Mouse (Mus musculus) cerebellum, adult (tissue): ENCODE measurements around the gene Tulp1.
"Not testable (repeated sequence)": the region's sequence is repeated elsewhere in the genome, so short reads cannot be mapped to it uniquely, and the experiment has no call there.

Source experiments
- ATAC-seq: cut with Nextera tagmentation; 2 replicates; pipeline ENCODE4 v1.9.2; 2017; ENCODE audit warnings: mild to moderate bottlenecking, moderate library complexity, mixed read lengths; ENCODE audit not compliant: insufficient number of reproducible peaks, low FRiP score, low TSS enrichment

Tulp1 gene

DNA sequence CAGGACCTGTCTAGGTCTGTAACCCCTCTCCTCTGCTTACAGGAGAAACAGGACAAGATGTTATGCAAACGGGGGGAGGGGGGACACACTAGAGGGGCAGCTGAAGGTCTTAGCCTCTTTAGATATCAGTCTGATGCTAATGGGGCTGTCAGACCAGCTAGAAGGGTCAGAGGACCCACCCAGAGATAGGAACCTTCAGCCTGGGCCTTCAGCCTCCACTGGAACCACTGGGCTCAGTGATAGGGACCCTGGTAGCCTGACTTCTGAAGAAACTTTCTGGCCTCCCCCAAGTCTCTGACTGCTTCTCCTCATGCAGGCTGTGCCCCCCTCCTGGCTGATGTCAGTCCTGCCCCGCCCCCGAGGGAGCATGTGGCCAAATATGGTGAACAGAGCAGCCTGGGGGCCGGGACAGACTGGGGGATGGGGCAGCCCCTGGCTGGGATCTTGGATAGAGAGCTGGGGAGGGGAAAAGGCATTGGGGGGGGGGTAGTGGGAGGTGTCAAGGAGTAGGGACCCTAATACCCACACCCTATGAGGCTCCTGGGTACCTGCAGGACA lies 20.9 kb downstream of the Tulp1 start:
- ATAC-seq: no peak

DNA sequence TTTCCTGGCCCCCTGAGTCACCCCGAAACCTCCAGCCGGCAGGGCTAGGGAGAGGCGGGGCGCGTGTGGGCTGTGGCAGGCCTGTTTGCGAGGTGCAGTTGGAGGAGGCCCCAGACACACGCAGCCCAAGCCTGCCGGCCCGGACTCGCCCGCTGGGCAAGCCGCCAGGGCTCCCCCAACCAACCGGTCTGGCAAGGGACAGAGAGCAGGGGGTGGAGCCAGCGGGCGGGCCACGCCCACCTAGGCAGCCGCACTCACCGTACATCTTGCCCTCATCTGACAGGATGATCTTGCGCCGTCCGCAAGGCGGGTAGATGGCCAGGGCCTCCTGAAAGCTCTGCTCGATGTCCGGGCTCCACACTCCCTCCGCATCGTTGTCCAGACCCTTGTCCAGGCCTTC lies 23.9 kb downstream of the Tulp1 start:
- no peak for ATAC-seq

DNA sequence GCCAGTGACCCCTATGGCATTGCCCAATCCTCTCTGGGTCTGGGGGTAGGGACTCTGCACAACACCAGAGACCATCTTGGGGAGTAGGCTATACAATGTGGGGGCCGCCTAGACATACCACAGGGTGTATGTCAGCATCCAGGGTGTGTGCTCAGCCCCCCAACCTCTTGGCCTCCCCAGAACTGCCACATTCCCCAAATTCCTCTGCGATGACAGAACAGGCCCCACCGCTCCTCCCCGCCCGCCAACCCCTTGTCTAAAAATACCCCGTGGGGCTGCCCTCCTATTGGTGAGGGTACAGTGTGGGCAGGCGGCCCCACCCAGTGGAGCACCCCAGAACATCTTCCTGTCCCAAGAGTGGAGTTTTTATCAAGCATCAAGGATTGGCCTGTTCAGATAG lies 24.4 kb downstream of the Tulp1 start:
- no peak for ATAC-seq

DNA sequence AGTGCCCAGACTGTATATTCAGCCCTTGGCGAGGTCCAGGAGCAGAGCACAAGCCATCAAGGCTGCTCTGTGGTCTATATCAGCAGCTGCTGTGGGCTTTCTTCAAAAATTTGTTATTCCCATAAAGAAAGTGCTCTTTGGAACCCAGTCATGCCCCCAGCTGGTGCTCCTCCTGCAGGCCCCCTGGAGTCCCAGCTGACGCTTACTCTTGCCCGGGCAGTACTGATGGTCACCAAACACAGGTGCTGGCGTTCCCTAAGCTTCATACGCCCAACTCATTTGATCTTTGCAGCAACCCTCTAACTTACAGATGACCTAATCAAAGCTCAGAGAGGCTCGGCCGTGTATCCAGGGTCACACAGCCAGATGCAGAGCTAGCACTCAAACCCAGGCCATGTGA lies 27.5 kb downstream of the Tulp1 start:
- no peak for ATAC-seq

DNA sequence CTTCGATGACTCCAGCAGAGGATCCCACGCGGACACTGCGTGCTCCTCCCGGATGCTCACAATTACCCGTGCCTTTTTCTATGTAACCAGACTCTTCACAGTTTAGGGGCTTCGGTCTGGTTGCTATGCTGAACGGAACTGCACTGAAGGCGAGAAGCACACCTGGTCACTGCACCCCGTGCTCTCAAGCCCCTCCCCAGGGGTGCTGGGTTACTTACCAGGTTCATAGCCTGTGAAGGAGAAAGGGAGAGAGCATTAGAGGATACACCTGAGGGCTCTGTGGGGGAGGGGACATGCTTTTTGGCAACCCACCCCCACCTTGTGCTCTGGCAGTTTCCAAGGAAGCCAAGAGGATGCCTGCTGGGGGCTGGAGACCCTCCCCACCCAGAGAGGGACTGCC lies 29.8 kb downstream of the Tulp1 start:
- no peak for ATAC-seq

DNA sequence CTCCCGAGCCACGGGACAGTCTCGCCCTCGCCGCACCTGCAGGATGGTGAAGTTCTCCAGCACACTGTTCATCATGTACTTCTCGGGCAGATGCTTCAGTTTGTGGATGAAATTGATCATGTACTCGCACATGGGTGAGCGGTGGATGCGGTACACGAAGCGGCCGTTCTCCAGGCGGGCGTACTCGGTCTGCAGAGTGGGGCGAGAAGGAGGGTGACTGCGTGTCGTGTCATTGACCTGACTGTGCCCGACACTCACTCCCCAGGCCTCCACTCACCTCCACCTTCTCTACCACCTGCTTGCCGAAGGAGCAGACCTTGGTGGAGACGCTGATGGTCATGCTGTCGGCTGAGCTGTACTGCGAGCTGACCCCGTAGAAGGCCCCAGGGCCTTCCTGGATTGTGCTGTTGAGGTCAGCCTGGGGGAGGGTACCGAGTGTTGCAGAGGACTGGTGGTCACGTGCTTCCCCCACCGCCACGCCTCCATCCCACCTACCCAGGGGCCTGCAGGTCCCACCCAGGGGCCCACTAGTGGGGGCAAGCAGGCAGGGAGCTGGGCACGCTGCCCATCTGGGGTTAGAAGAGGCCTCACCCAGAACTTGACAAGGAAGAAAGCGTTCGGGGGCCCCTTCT lies 32.0 kb downstream of the Tulp1 start:
- no peak for ATAC-seq

DNA sequence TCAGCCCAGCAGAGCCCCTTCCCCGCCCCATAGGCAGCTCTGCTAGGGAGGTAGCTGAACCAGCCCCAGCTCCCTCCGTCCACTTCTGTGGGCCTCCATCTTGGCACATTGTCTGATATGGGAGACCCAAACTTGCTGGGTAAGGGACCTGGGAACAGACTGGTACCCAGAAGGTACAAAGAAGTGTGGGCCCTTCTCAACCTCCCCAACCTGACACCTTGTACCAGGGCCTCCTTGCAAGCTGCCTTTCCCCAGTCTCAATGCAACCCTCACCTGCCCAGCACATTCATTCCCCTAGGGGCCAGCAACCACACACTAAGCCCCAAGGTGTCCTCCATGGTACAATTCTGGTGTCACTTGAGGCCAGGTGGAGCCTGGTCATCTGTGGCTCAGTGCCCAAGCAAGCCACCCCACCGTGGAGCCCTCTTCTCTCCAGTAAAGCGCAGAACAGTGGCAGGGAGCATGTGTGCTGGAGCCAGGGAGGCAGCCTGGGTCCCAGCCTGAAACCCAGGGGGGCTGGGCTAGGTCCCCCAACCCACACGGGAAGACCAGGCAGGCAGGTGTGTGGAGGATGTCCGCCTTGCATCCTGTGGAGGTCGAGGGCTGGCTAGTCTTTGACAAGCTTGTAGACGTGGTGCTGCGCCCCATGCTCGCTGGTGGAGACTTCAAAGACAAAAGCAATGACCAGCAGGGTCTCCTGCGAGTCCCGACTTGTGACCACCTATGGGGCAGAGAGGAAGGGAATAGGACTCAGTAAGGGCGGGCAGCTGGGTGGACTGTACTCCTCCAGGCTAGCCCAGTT lies 32.7 kb downstream of the Tulp1 start:
- ATAC-seq: no peak

DNA sequence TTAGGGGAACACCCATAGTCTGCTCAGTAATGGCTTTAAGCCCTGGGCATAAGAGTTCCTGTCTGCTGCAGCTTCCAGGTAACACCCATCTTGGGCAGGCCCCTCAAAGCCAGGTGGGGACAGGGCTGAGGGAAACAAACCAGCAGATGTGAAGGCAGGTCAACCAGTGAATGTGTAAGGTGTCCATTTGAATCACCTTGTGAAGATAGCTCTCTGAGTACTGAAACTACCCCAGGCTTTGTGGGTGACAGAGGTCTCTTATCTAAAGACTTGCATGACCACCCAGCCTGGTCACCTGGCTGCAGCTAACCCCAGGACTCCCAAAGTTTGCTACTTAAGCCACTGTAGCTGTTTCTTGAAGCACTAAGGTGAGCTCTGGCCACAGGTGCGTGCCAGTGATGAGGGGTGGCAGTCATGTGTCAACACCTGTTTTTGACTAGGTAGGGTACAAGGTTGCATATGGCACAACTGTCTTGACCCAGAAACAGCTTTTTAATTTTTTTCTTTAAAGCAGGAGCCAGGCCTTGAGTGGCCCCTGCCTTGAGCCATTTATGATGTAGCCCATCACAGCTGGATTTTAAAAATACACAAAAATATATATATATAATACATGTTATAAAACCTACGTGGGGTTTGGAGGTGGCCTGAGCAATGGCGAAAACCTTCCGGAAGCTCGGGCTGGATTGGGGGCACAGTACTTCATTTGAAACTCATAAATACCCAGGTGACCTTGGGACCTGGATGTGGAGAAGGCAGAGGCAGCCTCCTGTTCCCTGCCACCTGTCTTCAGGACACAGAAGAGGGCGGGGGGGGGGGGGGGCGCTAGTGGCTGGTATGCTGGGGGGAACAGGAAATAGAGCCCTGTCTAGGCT lies 33.5 kb downstream of the Tulp1 start:
- no peak for ATAC-seq

DNA sequence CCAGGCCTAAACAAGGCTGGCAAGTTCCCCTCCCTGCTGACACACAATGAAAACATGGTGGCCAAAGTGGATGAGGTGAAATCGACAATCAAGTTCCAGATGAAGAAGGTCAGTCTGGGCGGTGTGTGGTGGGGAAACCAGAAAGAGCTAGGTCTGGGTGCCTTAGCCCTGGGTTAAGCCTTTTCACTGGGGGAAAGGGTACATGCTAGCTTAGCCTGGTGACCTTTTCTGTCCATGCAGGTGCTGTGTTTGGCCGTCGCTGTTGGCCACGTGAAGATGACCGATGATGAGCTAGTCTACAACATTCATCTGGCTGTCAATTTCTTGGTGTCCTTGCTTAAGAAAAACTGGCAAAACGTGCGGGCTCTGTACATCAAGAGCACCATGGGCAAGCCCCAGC lies 34.4 kb downstream of the Tulp1 start:
- ATAC-seq: not testable (repeated sequence)

DNA sequence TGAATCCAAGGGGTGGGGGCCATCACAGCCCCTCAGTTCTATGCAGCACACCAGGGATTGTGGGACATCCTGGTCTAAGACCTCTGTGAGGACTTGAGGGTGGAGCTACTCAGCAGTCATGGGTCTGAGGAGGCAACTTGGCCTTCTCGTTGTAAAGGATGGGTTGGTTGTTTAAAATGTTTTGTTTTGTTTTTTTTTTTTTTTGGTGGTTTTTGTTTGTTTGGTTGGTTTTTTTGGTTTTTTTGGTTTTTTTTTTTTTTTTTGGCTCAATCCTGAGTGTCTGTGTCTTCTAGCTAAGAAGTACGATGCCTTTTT lies 34.8 kb downstream of the Tulp1 start:
- no peak for ATAC-seq

DNA sequence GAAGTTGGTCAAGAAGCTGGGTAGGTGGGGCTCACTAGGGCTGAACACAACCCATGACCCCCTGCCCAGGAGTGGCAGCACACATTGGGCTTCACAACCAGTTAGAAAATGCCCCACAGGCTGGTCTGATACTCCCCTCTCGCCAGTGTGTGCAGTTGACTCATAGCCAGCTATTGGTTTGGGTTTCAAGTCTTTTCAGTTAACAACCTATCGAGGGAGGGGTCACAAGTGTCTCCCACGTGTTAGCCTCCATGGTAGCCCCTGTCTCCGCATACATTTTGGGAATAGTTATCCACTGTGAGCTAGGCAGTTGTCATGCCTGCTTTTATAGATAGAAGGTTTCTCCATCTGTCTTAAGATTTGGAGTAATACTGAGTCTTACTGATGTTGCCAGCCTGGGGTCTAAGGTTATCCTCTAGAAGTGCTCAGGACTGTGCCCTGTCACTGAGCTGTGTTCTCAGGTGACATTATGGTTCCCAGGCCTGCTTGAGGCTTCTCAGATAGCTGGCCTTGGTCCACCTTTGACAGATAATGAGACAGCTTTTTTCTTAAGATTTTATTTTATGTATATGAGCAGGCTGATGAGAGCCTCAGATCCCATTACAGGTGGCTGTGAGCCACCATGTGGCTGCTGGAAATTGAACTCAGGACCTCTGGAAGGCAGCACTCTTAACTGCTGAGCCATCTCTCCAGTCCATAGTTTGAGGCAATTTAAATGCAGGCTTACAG lies 35.4 kb downstream of the Tulp1 start:
- ATAC-seq: no peak

DNA sequence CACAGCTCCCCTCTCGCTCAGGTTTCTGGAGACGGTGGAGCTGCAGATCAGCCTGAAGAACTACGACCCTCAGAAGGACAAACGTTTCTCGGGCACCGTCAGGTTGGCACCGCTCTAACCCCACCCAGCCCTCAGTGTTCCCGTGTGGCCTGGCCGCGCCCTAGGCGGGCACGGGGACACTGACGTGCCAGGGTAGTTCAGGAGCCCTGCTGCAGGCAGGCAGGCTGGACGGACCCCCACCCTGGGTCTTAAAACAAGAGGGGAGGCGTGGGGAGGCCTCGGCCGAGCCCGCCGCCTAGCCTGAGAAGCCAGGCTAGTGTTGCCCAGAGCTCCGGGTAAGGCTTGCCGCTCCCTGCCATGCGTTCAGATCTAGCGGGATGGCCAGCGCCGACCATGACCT lies 36.1 kb downstream of the Tulp1 start:
- no peak for ATAC-seq

DNA sequence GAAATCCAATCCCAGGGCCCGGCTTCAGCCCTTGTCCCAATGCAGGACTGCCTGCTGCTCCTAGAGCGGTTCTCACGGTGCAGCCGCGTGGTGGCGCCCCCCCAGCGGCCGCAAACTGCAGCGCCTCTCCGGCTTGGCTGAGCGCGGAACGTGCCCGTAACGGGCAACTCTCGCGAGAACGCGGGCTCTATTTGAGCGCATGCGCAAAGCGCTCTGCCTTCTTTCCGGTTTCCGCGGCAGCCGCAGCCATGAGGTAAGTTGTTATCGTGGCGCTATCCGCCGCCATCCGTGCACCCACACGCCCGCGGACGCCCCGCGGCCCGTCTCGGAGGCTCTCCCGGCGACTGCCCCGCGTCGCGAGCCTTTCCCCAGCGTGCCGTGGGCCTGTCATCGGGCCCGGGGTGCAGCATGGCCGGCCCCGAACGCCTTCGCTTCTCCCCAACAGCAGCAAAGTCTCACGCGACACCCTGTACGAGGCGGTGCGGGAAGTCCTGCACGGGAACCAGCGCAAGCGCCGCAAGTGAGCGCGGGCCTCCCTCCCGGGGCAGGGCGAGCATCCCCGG lies 36.6 kb downstream of the Tulp1 start, which contains the start of gene Rpl10a:
Gene Rpl10a (plus strand): TSS at position 106 of the 563 bp plus-strand sequence.
- peak; percentile 92 for ATAC-seq

DNA sequence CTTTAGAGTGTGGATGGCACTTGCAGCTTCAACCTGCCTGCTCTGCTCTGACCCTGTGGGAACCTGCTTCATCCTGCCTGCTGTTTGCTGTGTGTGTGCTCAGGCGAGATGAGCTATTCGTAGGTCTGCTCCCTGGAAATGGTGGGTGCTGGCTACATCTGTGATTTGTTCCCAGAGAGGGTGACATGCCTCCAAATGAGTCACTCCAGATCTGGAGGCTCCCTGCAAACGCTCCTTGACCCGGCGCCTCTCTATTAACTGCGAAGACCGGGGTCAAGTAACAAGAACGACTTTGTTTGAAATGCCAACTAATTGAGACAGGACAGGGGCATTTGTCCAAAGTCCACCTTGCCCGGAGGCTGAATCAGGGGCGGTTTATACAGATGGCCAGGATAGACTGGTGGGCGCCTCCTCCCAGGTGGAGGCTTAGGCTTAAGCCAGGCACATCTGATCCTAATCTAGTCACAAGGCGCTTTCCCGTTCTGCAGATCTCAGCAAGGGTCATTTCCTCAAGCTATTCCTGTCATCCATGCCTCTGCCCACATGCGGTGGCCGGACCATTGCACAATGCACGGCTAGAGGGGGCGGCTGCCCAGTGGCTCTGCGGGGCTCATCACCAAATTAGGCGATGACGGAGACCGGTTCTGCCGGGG lies 37.2 kb downstream of the Tulp1 start:
- 0 out of 2 replicates have a peak, but pooled peaks have one; percentile 42 for ATAC-seq

DNA sequence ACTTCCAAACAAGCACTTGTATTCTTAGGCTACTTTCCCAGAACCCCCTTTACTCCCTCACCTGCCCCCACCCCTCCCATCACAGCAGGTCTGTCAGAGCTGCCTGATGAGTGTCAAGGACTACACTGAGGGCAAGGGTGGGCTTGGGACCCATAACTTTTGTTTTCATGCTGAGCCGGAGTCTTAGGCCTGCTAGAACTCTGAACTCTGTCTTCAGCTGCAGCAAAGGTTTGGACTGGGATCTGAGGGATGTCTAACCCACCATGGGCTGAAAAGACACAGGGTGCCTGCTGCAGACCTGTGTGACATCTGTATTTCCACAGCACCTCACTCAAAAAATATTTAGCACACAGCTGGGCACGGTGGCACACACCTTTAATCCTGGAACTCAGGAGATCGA lies 38.1 kb downstream of the Tulp1 start:
- no peak for ATAC-seq

DNA sequence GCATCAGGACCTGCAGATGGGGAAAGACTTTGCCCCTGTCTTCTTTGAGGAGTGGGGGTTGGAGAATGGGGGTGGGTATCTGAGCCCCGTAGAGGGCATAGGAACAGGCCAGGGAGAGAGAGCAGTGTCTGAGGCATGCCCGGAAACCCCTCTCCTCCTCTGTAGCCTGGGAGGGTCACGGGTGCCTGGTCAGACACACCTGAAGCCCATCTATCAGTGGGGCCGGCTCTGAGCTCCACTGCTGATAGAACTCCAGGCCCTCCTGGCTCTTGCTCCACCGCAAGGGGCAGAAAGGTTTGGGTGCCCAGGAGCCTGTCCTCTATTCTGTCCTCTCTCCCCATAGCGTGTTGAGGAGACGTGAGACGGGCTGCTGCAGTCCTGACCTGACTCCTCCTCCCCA lies 39.3 kb downstream of the Tulp1 start:
- no peak for ATAC-seq

DNA sequence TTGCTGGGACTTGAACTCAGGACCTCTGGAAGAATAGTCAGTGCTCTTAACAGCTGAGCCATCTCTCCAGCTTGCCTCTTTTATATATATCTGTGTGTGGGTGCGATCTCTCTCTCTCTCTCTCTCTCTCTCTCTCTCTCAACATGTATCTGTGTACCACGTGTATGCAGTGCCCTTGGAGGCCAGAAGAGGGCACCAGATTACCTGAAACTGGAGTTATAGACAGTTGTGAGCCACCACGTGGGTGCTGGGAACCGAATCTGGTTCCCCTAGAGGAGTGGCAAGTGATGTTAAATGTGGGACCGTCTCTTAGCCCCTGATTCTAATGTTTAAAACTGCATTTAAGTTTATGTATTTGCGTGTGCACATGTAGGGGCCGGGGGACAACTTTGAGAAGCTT lies 40.6 kb downstream of the Tulp1 start:
- not testable (repeated sequence) for ATAC-seq

DNA sequence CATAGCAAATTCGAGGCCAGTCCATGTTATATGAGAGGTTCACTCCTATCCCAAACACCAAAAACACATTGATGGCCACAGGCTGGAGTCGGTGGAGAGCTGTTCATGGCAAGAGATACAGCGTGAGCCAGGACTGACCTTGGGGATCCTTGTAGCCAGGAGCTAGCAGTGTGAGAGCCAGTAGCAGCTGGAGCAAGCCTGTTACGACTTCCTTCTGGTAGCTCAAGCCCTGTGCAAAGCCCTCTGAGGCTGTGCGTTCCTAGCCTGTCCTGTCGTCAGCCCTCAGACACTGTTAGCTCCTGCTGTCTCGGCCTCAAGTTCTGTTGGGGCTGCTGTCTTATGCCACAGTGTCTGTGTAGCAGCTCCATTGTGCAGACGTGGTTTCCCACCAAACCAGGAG lies 41.2 kb downstream of the Tulp1 start:
- no peak for ATAC-seq

DNA sequence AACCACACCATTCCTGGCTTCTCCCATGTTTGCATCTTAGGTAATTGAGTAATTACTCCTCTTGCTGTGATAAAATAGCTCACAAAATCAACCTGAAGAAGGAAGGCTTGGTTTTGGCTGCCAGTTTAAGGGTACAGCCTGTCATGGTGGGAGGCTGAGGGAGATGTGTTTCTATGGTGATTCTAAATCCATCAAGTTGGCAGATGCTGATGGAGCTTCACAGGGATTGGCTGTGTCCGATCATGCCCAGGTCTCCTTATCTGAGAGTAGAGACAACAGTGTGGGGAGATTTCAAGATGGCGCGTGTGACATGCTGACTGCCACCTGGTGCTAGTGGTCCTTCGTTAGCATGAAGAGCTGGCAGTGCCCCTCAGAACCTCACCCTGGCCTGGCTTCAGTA lies 43.3 kb downstream of the Tulp1 start:
- ATAC-seq: no peak
